Mouse (Mus musculus): ENCODE results near the gene Tas2r143.

The Tas2r143 gene

GRCm38 (mm10) chr6:42395960-42396809 lies 3.9 kb upstream of the Tas2r143 start:
- ATAC-seq (ENCODE audit: insufficient number of reproducible peaks, low FRiP score, low TSS enrichment): peak; percentile 52

- ATAC-seq (ENCODE audit: insufficient number of reproducible peaks, low FRiP score, low TSS enrichment): no peak
Observed at GRCm38 (mm10) chr6:42397041-42397657, 2.9 kb upstream of the Tas2r143 start.

GRCm38 (mm10) chr6:42398285-42398684 lies 1.8 kb upstream of the Tas2r143 start:
- ATAC-seq (ENCODE audit: insufficient number of reproducible peaks, low FRiP score, low TSS enrichment): no peak

- no peak for ATAC-seq (ENCODE audit: insufficient number of reproducible peaks, low FRiP score, low TSS enrichment)
Observed at GRCm38 (mm10) chr6:42398998-42399397, 1.0 kb upstream of the Tas2r143 start.

GRCm38 (mm10) chr6:42405134-42405533 lies 5.1 kb downstream of the Tas2r143 start, which contains the start of gene Tas2r135:
Gene Tas2r135, plus strand, starts transcription at chr6:42405434.
- no peak for ATAC-seq (ENCODE audit: insufficient number of reproducible peaks, low FRiP score, low TSS enrichment)

GRCm38 (mm10) chr6:42419443-42419842 lies 19.4 kb downstream of the Tas2r143 start:
- ATAC-seq (ENCODE audit: insufficient number of reproducible peaks, low FRiP score, low TSS enrichment): no peak

GRCm38 (mm10) chr6:42421439-42421838 lies 21.4 kb downstream of the Tas2r143 start:
- no peak for ATAC-seq (ENCODE audit: insufficient number of reproducible peaks, low FRiP score, low TSS enrichment)

GRCm38 (mm10) chr6:42424472-42424871 lies 24.4 kb downstream of the Tas2r143 start:
- ATAC-seq (ENCODE audit: insufficient number of reproducible peaks, low FRiP score, low TSS enrichment): no peak

- no peak for ATAC-seq (ENCODE audit: insufficient number of reproducible peaks, low FRiP score, low TSS enrichment)
Observed at GRCm38 (mm10) chr6:42426337-42426736, 26.3 kb downstream of the Tas2r143 start.

GRCm38 (mm10) chr6:42433554-42433953 lies 33.5 kb downstream of the Tas2r143 start:
- no peak for ATAC-seq (ENCODE audit: insufficient number of reproducible peaks, low FRiP score, low TSS enrichment)

- no peak for ATAC-seq (ENCODE audit: insufficient number of reproducible peaks, low FRiP score, low TSS enrichment)
Observed at GRCm38 (mm10) chr6:42434446-42434845, 34.4 kb downstream of the Tas2r143 start, which contains the start of gene Tas2r126. Gene Tas2r126, plus strand, starts transcription at chr6:42434535.

- no peak for ATAC-seq (ENCODE audit: insufficient number of reproducible peaks, low FRiP score, low TSS enrichment)
Observed at GRCm38 (mm10) chr6:42435490-42435889, 35.5 kb downstream of the Tas2r143 start.

- no peak for ATAC-seq (ENCODE audit: insufficient number of reproducible peaks, low FRiP score, low TSS enrichment)
Observed at GRCm38 (mm10) chr6:42441395-42441794, 41.4 kb downstream of the Tas2r143 start.

GRCm38 (mm10) chr6:42444491-42444890 lies 44.5 kb downstream of the Tas2r143 start:
- no peak for ATAC-seq (ENCODE audit: insufficient number of reproducible peaks, low FRiP score, low TSS enrichment)

- ATAC-seq (ENCODE audit: insufficient number of reproducible peaks, low FRiP score, low TSS enrichment): no peak
Observed at GRCm38 (mm10) chr6:42447381-42447780, 47.3 kb downstream of the Tas2r143 start.
